Mouse (Mus musculus): ENCODE data around the gene Adamtsl2. TPM values are rescaled to one million over a fixed set of nuclear protein-coding genes. Genes with fewer than 3 reads are reported as not detected.

Adamtsl2 gene
- polyA plus RNA-seq, 1 experiment from 2014 or later = 9.1 TPM

GRCm38 (mm10) chr2:27141950-27142693 lies 62.9 kb downstream of the Adamtsl2 start, which contains the start of gene Fam163b:
Gene Fam163b (minus strand): TSS chr2:27142491.
- ATAC-seq (ENCODE audit: insufficient number of reproducible peaks, low FRiP score, low TSS enrichment, low read depth) = 0 out of 2 replicates have a peak, but pooled peaks have one; percentile 24

GRCm38 (mm10) chr2:27144957-27145356 lies 65.8 kb downstream of the Adamtsl2 start:
- Histone ChIP-seq H3K27ac (no peak overlapping the region), H3K4me2 (no peak overlapping the region), H3K36me3 (no peaks in the 10 kb centered on the region), H3K4me3 (no peak overlapping the region), H3K27me3 (peaks cover 45% of the 10 kb centered on the region), H3K9me3 (no peaks in the 10 kb centered on the region), H3K9ac (no peak overlapping the region), H3K4me1 (peaks cover 9% of the 10 kb centered on the region)
- 42% methylated on average over 2 of the region's 2 CpGs for WGBS
- ATAC-seq (ENCODE audit: insufficient number of reproducible peaks, low FRiP score, low TSS enrichment, low read depth) = no peak

More at GRCm38 (mm10) chr2:27141950-27142693, 62.9 kb downstream of the Adamtsl2 start, which contains the start of gene Fam163b:
- Histone ChIP-seq H3K4me3 (peak within 1 kb of the TSS; percentile 43), H3K4me2 (peak within 1 kb of the TSS; percentile 90), H3K27me3 (peaks cover 45% of the 10 kb centered on the region), H3K36me3 (no peaks in the 10 kb centered on the region), H3K27ac (no peak within 1 kb of the TSS), H3K4me1 (peaks cover 9% of the 10 kb centered on the region), H3K9me3 (no peaks in the 10 kb centered on the region), H3K9ac (no peak within 1 kb of the TSS)
- 2% methylated on average over 62 of the region's 62 CpGs for WGBS

- no peak overlapping the region for H3K9ac ChIP-seq
- H3K4me1 ChIP-seq = peaks cover 8% of the 10 kb centered on the region
- ATAC-seq (ENCODE audit: insufficient number of reproducible peaks, low FRiP score, low TSS enrichment, low read depth) = no peak
- H3K36me3 ChIP-seq = no peaks in the 10 kb centered on the region
- peaks cover 27% of the 10 kb centered on the region for H3K27me3 ChIP-seq
- H3K4me2 ChIP-seq = no peak overlapping the region
- 67% methylated on average over 6 of the region's 6 CpGs for WGBS
- H3K9me3 ChIP-seq = no peaks in the 10 kb centered on the region
- H3K27ac ChIP-seq = no peak overlapping the region
- H3K4me3 ChIP-seq = no peak overlapping the region
These were observed 67.7 kb downstream of the Adamtsl2 start for GRCm38 (mm10) chr2:27146840-27147239.

GRCm38 (mm10) chr2:27149457-27149856 lies 70.3 kb downstream of the Adamtsl2 start:
- H3K9me3 ChIP-seq = no peaks in the 10 kb centered on the region
- H3K4me2 ChIP-seq = no peak overlapping the region
- H3K4me3 ChIP-seq = no peak overlapping the region
- no peaks in the 10 kb centered on the region for H3K36me3 ChIP-seq
- H3K27me3 ChIP-seq = peaks cover 9% of the 10 kb centered on the region; the same call in 1 of the 2 replicates
- no peak overlapping the region for H3K9ac ChIP-seq
- 17% methylated on average over 2 of the region's 2 CpGs for WGBS
- no peak overlapping the region for H3K27ac ChIP-seq
- no peaks in the 10 kb centered on the region for H3K4me1 ChIP-seq
- ATAC-seq (ENCODE audit: insufficient number of reproducible peaks, low FRiP score, low TSS enrichment, low read depth) = no peak

GRCm38 (mm10) chr2:27154466-27155185 lies 75.4 kb downstream of the Adamtsl2 start:
- no peak for ATAC-seq (ENCODE audit: insufficient number of reproducible peaks, low FRiP score, low TSS enrichment, low read depth)
- H3K36me3 ChIP-seq = no peaks in the 10 kb centered on the region
- WGBS = 80% methylated on average over 10 of the region's 10 CpGs
- H3K9ac ChIP-seq = no peak overlapping the region
- no peaks in the 10 kb centered on the region for H3K27me3 ChIP-seq
- no peaks in the 10 kb centered on the region for H3K9me3 ChIP-seq
- no peak overlapping the region for H3K4me3 ChIP-seq
- no peak overlapping the region for H3K27ac ChIP-seq
- no peaks in the 10 kb centered on the region for H3K4me1 ChIP-seq
- no peak overlapping the region for H3K4me2 ChIP-seq

GRCm38 (mm10) chr2:27156596-27156995 lies 77.4 kb downstream of the Adamtsl2 start:
- WGBS = 79% methylated on average over 6 of the region's 6 CpGs
- Histone ChIP-seq H3K27me3 (no peaks in the 10 kb centered on the region), H3K4me1 (no peaks in the 10 kb centered on the region), H3K9ac (no peak overlapping the region), H3K4me2 (no peak overlapping the region), H3K4me3 (no peak overlapping the region), H3K27ac (no peak overlapping the region), H3K36me3 (no peaks in the 10 kb centered on the region), H3K9me3 (no peaks in the 10 kb centered on the region)
- no peak for ATAC-seq (ENCODE audit: insufficient number of reproducible peaks, low FRiP score, low TSS enrichment, low read depth)

Other genes with a start within 250 kb of the Adamtsl2 start
- gene Abo, start 214.4 kb upstream of the Adamtsl2 start, polyA plus RNA-seq (2015; fragmentation: Nextera tagmentation; extraction: Ambion mirVana) = not detected in 2 replicates
- 26.2 and 27.2 TPM in 2 replicates for gene Surf6, start 176.5 kb upstream of the Adamtsl2 start, polyA plus RNA-seq (2015; fragmentation: Nextera tagmentation; extraction: Ambion mirVana)
- 48.3 and 59.8 TPM in 2 replicates for gene Med22, start 168.7 kb upstream of the Adamtsl2 start, polyA plus RNA-seq (2015; fragmentation: Nextera tagmentation; extraction: Ambion mirVana)
- gene Rpl7a, start 168.6 kb upstream of the Adamtsl2 start, polyA plus RNA-seq (2015; fragmentation: Nextera tagmentation; extraction: Ambion mirVana) = 544 and 594 TPM in 2 replicates
- 32.4 and 41.0 TPM in 2 replicates for gene Surf2, start 163.0 kb upstream of the Adamtsl2 start, polyA plus RNA-seq (2015; fragmentation: Nextera tagmentation; extraction: Ambion mirVana)
- gene Surf1, start 162.8 kb upstream of the Adamtsl2 start, polyA plus RNA-seq (2015; fragmentation: Nextera tagmentation; extraction: Ambion mirVana) = 58.0 and 61.3 TPM in 2 replicates
- 323 and 330 TPM in 2 replicates for gene Surf4, start 145.5 kb upstream of the Adamtsl2 start, polyA plus RNA-seq (2015; fragmentation: Nextera tagmentation; extraction: Ambion mirVana)
- gene Stkld1, start 145.3 kb upstream of the Adamtsl2 start, polyA plus RNA-seq (2015; fragmentation: Nextera tagmentation; extraction: Ambion mirVana) = 0.06 and 0.17 TPM in 2 replicates
- gene Rexo4, start 115.0 kb upstream of the Adamtsl2 start, polyA plus RNA-seq (2015; fragmentation: Nextera tagmentation; extraction: Ambion mirVana) = 45.2 and 45.9 TPM in 2 replicates
- 0.06 TPM in 1 of 2 replicates, not detected in the other for gene Adamts13, start 106.0 kb upstream of the Adamtsl2 start, polyA plus RNA-seq (2015; fragmentation: Nextera tagmentation; extraction: Ambion mirVana)
- gene Cacfd1, start 69.5 kb upstream of the Adamtsl2 start, polyA plus RNA-seq (2015; fragmentation: Nextera tagmentation; extraction: Ambion mirVana) = 72.3 and 79.5 TPM in 2 replicates
- 0.63 and 1.0 TPM in 2 replicates for gene Slc2a6, start 51.4 kb upstream of the Adamtsl2 start, polyA plus RNA-seq (2015; fragmentation: Nextera tagmentation; extraction: Ambion mirVana)
- 36.7 and 79.4 TPM in 2 replicates for gene Mymk, start 7.2 kb upstream of the Adamtsl2 start, polyA plus RNA-seq (2015; fragmentation: Nextera tagmentation; extraction: Ambion mirVana)
- 0.08 and 0.16 TPM in 2 replicates for gene Fam163b, start 63.1 kb downstream of the Adamtsl2 start, polyA plus RNA-seq (2015; fragmentation: Nextera tagmentation; extraction: Ambion mirVana)
- 0.30 and 0.51 TPM in 2 replicates for gene Dbh, start 85.9 kb downstream of the Adamtsl2 start, polyA plus RNA-seq (2015; fragmentation: Nextera tagmentation; extraction: Ambion mirVana)
- gene Sardh, start 169.0 kb downstream of the Adamtsl2 start, polyA plus RNA-seq (2015; fragmentation: Nextera tagmentation; extraction: Ambion mirVana) = 8.6 and 10.3 TPM in 2 replicates